Mouse (Mus musculus) limb, embryonic 11.5 days (tissue): Measurements from ENCODE around the gene Kremen2. TPM values are rescaled to one million over a fixed set of nuclear protein-coding genes. Genes with fewer than 3 reads are reported as not detected.

Experiments
- ATAC-seq: fragments of 200-750 bp; cut with Nextera tagmentation; 2 replicates; pipeline ENCODE4 v1.8.0; 2017; ENCODE audit warnings: low read depth; ENCODE audit not compliant: insufficient number of reproducible peaks, low FRiP score, low TSS enrichment
- DNase-seq: peaks from one replicate; pipeline ENCODE4 v3.0.0-alpha.2; 2015; ENCODE audit warnings: low spot score
- H3K27ac ChIP-seq: fragments of 300-500 bp; sonication (generic); replicated peaks from 2 replicates; pipeline ENCODE4 v1.5.1; 2014; ENCODE audit warnings: low read depth, mild to moderate bottlenecking, low read length
- H3K27me3 ChIP-seq: fragments of 300-500 bp; sonication (generic); 2 replicates; pipeline ENCODE4 v1.6.1; 2014; ENCODE audit warnings: mild to moderate bottlenecking, low read length, mixed read lengths; ENCODE audit not compliant: control insufficient read depth, insufficient read depth
- H3K36me3 ChIP-seq: fragments of 300-500 bp; sonication (generic); 2 replicates; pipeline ENCODE4 v1.6.1; 2014; ENCODE audit warnings: mild to moderate bottlenecking, low read length, moderate library complexity, mixed read lengths; ENCODE audit not compliant: control insufficient read depth, insufficient read depth
- H3K4me1 ChIP-seq: fragments of 300-500 bp; sonication (generic); 2 replicates; pipeline ENCODE4 v1.6.1; 2014; ENCODE audit warnings: low read length, mixed read lengths; ENCODE audit not compliant: control insufficient read depth, insufficient read depth
- H3K4me2 ChIP-seq: fragments of 300-500 bp; sonication (generic); 2 replicates; pipeline ENCODE4 v1.6.1; 2014; ENCODE audit warnings: low read depth, mild to moderate bottlenecking, moderate library complexity; ENCODE audit not compliant: severe bottlenecking
- H3K4me3 ChIP-seq: fragments of 300-500 bp; sonication (generic); 2 replicates; pipeline ENCODE4 v1.5.1; 2014; ENCODE audit warnings: low read depth, low read length
- H3K9ac ChIP-seq: fragments of 300-500 bp; sonication (generic); 2 replicates; pipeline ENCODE4 v1.6.1; 2014; ENCODE audit warnings: mild to moderate bottlenecking, low read length
- H3K9me3 ChIP-seq: fragments of 300-500 bp; sonication (generic); 2 replicates; pipeline ENCODE4 v1.6.1; 2016; ENCODE audit warnings: low read length; ENCODE audit not compliant: control insufficient read depth
- WGBS: fragments of 180-500 bp; shearing (Covaris S2); extraction: QIAGEN DNeasy Blood & Tissue Kit; methylation state at CpG from one replicate; pipeline ENCODE4 v1.1.7; 2014; 5-methylcytosine and 5-hydroxymethylcytosine counted together
- polyA plus RNA-seq: library from polyadenylated mRNA; unstranded; fragments of >200 nt; fragmentation: Nextera tagmentation; extraction: Ambion mirVana; gene quantifications from 2 replicates; pipeline ENCODE4 v1.2.1, GENCODE M21; 2014

Kremen2 gene
- polyA plus RNA-seq, 1 experiment from 2014 or later: 14.8 TPM

DNA sequence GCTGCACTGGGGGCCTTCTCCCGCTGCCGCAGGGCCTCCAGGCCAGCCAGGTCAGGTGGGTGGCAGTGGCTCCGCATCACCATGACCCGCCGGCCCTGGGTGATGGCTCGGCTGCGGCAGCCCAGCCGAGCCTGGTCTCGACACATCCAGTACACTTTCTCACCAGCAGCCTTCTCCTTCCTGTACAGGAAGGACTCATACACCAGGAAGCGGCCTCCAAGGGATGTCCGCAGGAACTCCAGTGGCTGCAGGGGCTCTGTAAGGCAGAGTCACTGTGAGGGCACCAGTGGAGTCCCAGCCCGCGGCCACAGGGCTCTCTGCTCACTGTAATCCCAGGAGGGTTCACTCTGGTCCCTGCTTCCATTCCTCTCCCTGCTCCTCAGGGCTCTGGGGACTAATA is 10.1 kb upstream of the Kremen2 start:
- H3K4me3 ChIP-seq: no peak overlapping the region
- DNase-seq (no peak), ATAC-seq (no peak)
- no peak overlapping the region for H3K4me2 ChIP-seq
- WGBS: 92% methylated on average over 13 of the region's 13 CpGs
- H3K27me3 ChIP-seq: no peaks in the 10 kb centered on the region
- H3K9me3 ChIP-seq: no peaks in the 10 kb centered on the region; the same call in 1 of the 2 replicates
- H3K36me3 ChIP-seq: peaks cover 39% of the 10 kb centered on the region
- no peak overlapping the region for H3K27ac ChIP-seq
- no peak overlapping the region for H3K9ac ChIP-seq
- H3K4me1 ChIP-seq: no peaks in the 10 kb centered on the region

- peaks cover 28% of the 10 kb centered on the region for H3K27me3 ChIP-seq
- no peak overlapping the region for H3K4me3 ChIP-seq
- H3K27ac ChIP-seq: no peak overlapping the region
- no peaks in the 10 kb centered on the region; the same call in 1 of the 2 replicates for H3K9me3 ChIP-seq
- H3K4me2 ChIP-seq: no peak overlapping the region
- no peak overlapping the region for H3K9ac ChIP-seq
- 77% methylated on average over 11 of the region's 11 CpGs for WGBS
- peaks cover 8% of the 10 kb centered on the region for H3K36me3 ChIP-seq
- peaks cover 15% of the 10 kb centered on the region for H3K4me1 ChIP-seq
- DNase-seq: no peak
- ATAC-seq: no peak
These were observed 4.0 kb upstream of the Kremen2 start for GRCm38 (mm10) chr17:23749400-23750191.

- Histone ChIP-seq H3K36me3 (peaks cover 8% of the 10 kb centered on the region), H3K4me2 (no peak overlapping the region), H3K4me1 (peaks cover 15% of the 10 kb centered on the region), H3K9ac (no peak overlapping the region), H3K9me3 (no peaks in the 10 kb centered on the region; the same call in 1 of the 2 replicates), H3K4me3 (no peak overlapping the region), H3K27me3 (peaks cover 36% of the 10 kb centered on the region), H3K27ac (no peak overlapping the region)
- 35% methylated on average over 10 of the region's 10 CpGs for WGBS
- DNase-seq: peak; percentile 75
- ATAC-seq: no peak
These were observed 3.2 kb upstream of the Kremen2 start for GRCm38 (mm10) chr17:23748631-23749391.

GRCm38 (mm10) chr17:23748026-23748425 is 2.4 kb upstream of the Kremen2 start:
- no peak for ATAC-seq
- DNase-seq: no peak
- H3K9ac ChIP-seq: no peak overlapping the region
- peaks cover 3% of the 10 kb centered on the region for H3K36me3 ChIP-seq
- no peak overlapping the region for H3K4me3 ChIP-seq
- H3K9me3 ChIP-seq: no peaks in the 10 kb centered on the region; the same call in 1 of the 2 replicates
- peaks cover 15% of the 10 kb centered on the region for H3K4me1 ChIP-seq
- H3K27ac ChIP-seq: no peak overlapping the region
- peaks cover 44% of the 10 kb centered on the region for H3K27me3 ChIP-seq
- H3K4me2 ChIP-seq: no peak overlapping the region
- WGBS: 23% methylated on average over 6 of the region's 6 CpGs

GRCm38 (mm10) chr17:23747471-23747870 is 1.8 kb upstream of the Kremen2 start:
- ATAC-seq: no peak
- no peak for DNase-seq
- H3K4me3 ChIP-seq: no peak overlapping the region
- no peak overlapping the region for H3K4me2 ChIP-seq
- no peak overlapping the region for H3K27ac ChIP-seq
- H3K9me3 ChIP-seq: no peaks in the 10 kb centered on the region; the same call in 1 of the 2 replicates
- H3K27me3 ChIP-seq: peaks cover 50% of the 10 kb centered on the region
- peaks cover 3% of the 10 kb centered on the region; the same call in 1 of the 2 replicates for H3K36me3 ChIP-seq
- no peak overlapping the region for H3K9ac ChIP-seq
- H3K4me1 ChIP-seq: peaks cover 15% of the 10 kb centered on the region
- 77% methylated on average over 3 of the region's 3 CpGs for WGBS

- 87% methylated on average over 3 of the region's 3 CpGs for WGBS
- H3K9me3 ChIP-seq: peaks cover under 1% of the 10 kb centered on the region; the same call in 1 of the 2 replicates
- no peak overlapping the region for H3K4me3 ChIP-seq
- H3K36me3 ChIP-seq: no peaks in the 10 kb centered on the region
- peaks cover 19% of the 10 kb centered on the region for H3K4me1 ChIP-seq
- H3K27ac ChIP-seq: no peak overlapping the region
- H3K4me2 ChIP-seq: no peak overlapping the region
- DNase-seq: no peak
- peaks cover 57% of the 10 kb centered on the region for H3K27me3 ChIP-seq
- H3K9ac ChIP-seq: no peak overlapping the region
- ATAC-seq: no peak
These were observed 1.1 kb upstream of the Kremen2 start for GRCm38 (mm10) chr17:23746767-23747166.

DNA sequence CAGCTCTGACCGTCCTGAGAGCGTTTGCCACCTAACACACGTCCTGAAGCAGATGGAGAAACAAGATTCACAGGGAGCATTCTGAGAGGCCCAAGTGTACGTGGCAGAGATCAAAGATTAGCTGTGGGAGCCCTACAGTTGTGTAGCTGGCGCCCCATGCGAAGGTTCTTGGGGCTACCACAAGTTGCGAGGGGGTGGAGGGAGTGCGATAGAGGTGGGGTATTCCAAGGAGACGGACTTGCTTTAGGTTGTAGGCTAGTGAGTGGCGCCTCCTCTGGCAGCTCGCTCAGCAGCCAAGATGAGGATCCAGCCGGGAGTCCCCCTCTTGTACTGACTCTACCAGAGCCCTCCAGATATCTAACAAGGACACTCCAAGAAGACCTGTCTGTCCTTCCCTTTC is 678 bp upstream of the Kremen2 start:
- peaks cover 19% of the 10 kb centered on the region for H3K4me1 ChIP-seq
- H3K4me3 ChIP-seq: peak overlapping the region; percentile 26; the same call in 1 of the 2 replicates
- WGBS: 5% methylated on average over 12 of the region's 12 CpGs
- H3K36me3 ChIP-seq: no peaks in the 10 kb centered on the region
- no peak overlapping the region; the same call in 1 of the 2 replicates for H3K9ac ChIP-seq
- DNase-seq (peak; percentile 44), ATAC-seq (no peak)
- H3K27ac ChIP-seq: no peak overlapping the region
- peak overlapping the region; percentile 62 for H3K4me2 ChIP-seq
- peaks cover 61% of the 10 kb centered on the region for H3K27me3 ChIP-seq
- peaks cover 4% of the 10 kb centered on the region; the same call in 1 of the 2 replicates for H3K9me3 ChIP-seq

- peak overlapping the region; percentile 25 for H3K4me2 ChIP-seq
- peak overlapping the region; percentile 26; the same call in 1 of the 2 replicates for H3K4me3 ChIP-seq
- H3K27ac ChIP-seq: no peak overlapping the region
- peaks cover 21% of the 10 kb centered on the region for H3K4me1 ChIP-seq
- H3K9me3 ChIP-seq: peaks cover 4% of the 10 kb centered on the region; the same call in 1 of the 2 replicates
- WGBS: 13% methylated on average over 10 of the region's 14 CpGs
- ATAC-seq: no peak
- no peak for DNase-seq
- H3K9ac ChIP-seq: no peak overlapping the region
- no peaks in the 10 kb centered on the region for H3K36me3 ChIP-seq
- H3K27me3 ChIP-seq: peaks cover 76% of the 10 kb centered on the region
These were observed 982 bp downstream of the Kremen2 start for GRCm38 (mm10) chr17:23744651-23745050.
